Mouse (Mus musculus): ENCODE data around the gene Lingo1. TPM values are rescaled to one million over a fixed set of nuclear protein-coding genes. Genes with fewer than 3 reads are reported as not detected.

Gene Lingo1
- polyA plus RNA-seq, 1 experiment from 2014 or later, result 0.75 TPM

DNA sequence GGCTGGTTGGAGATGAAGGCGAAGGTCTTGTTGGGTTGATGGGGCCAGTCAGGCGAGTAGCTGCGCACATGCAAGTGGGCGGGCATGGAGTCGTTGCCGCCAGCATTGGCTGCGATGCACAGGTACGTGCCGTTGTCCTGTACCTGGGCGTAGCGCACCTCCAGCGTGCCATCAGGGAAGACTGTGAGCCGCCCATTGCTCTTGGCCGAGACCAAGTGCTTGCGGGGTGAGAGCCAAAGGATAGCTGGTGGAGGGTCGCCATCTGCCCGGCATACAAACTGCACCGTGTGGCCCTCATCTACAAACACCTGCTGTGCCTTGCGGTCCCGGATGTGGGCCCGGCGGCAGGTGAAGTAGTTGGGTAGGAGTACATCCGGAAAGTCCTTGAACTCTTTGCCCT is 176.6 kb downstream of the Lingo1 start:
- Histone ChIP-seq H3K27ac (no peak overlapping the region), H3K9me3 (replicated peaks) (no peaks in the 10 kb centered on the region), H3K4me1 (no peaks in the 10 kb centered on the region), H3K4me2 (no peak overlapping the region), H3K4me3 (no peak overlapping the region), H3K9ac (no peak overlapping the region), H3K27me3 (replicated peaks) (peaks cover 67% of the 10 kb centered on the region), H3K36me3 (no peaks in the 10 kb centered on the region)
- no peak for ATAC-seq
- WGBS (ENCODE audit: insufficient replicate concordance), result 39% methylated on average over 23 of the region's 23 CpGs

DNA sequence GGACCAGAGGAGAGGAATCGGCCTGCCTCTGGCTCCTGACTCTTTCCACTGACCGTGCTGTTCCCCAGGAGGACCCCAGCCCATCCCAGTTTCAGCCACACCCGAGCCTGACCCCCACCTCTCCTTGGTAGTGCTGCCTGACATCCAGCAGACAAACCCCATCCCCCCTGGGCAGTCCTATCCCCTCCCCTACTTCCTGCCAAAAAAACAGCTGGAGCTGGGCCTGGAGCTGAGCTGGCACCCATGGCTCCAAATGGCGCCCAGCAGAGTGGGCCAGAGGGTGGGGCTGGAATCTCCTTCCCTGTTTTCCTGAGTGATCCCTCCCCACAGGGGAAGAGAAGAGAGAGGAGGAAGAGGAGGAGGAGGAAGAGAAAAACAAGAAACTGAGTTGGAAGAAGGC is 177.6 kb downstream of the Lingo1 start:
- ATAC-seq, result no peak
- no peak overlapping the region for H3K4me2 ChIP-seq
- no peaks in the 10 kb centered on the region for H3K4me1 ChIP-seq
- H3K36me3 ChIP-seq, result no peaks in the 10 kb centered on the region
- no peak overlapping the region for H3K27ac ChIP-seq
- no peak overlapping the region for H3K4me3 ChIP-seq
- WGBS (ENCODE audit: insufficient replicate concordance), result 65% methylated on average over 4 of the region's 4 CpGs
- no peaks in the 10 kb centered on the region for H3K9me3 ChIP-seq (replicated peaks)
- H3K27me3 ChIP-seq (replicated peaks), result peaks cover 61% of the 10 kb centered on the region
- no peak overlapping the region for H3K9ac ChIP-seq

DNA sequence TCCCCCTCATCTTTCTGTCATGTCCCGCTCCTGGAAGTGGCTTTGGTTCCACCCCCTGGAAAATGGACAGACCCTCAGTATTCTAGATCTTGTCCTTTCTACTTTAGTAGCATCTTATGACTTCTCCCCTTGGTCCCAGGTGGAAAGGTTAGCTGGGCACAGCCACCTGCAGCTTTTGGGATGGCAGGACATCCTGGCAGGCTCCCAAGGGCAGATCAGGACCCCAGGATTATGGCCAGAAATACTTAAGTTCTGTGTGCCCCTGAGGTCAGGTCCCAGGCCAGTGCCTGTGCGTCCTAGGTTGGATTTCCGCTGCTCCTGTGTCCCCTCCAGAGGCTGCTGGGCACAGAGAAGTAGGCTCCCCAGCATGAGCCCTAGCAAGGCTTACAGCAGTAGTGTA is 180.2 kb downstream of the Lingo1 start:
- no peaks in the 10 kb centered on the region for H3K9me3 ChIP-seq (replicated peaks)
- no peak overlapping the region for H3K4me3 ChIP-seq
- H3K27me3 ChIP-seq (replicated peaks), result peaks cover 36% of the 10 kb centered on the region
- no peak overlapping the region for H3K9ac ChIP-seq
- no peak overlapping the region for H3K4me2 ChIP-seq
- H3K4me1 ChIP-seq, result peaks cover 5% of the 10 kb centered on the region; the same call in 1 of the 2 replicates
- H3K36me3 ChIP-seq, result no peaks in the 10 kb centered on the region
- no peak overlapping the region for H3K27ac ChIP-seq
- 61% methylated on average over 3 of the region's 3 CpGs for WGBS (ENCODE audit: insufficient replicate concordance)
- ATAC-seq, result no peak

DNA sequence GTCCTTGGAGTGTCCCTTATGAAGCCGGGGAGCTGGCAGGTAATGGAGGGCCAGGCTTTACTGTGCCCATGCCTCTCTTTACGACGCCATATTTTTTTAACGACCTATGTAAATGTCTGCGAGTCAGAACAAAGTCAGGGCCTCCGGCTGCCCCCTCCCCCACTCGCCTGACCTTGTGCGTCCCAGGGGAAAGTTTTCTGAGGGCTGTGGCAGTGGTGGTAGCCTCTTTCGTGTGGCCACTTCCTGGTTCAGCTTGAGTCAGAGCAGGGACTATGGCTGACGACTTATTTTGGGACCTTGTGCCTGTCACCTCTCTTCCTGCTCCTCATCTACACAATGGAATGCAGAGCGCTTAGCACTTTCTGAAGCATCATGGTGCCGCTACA is 183.5 kb downstream of the Lingo1 start:
- H3K4me2 ChIP-seq, result no peak overlapping the region
- no peak overlapping the region for H3K27ac ChIP-seq
- H3K9ac ChIP-seq, result no peak overlapping the region
- no peak for ATAC-seq
- H3K36me3 ChIP-seq, result no peaks in the 10 kb centered on the region
- no peaks in the 10 kb centered on the region for H3K9me3 ChIP-seq (replicated peaks)
- peaks cover 25% of the 10 kb centered on the region for H3K27me3 ChIP-seq (replicated peaks)
- WGBS (ENCODE audit: insufficient replicate concordance), result 36% methylated on average over 12 of the region's 12 CpGs
- H3K4me3 ChIP-seq, result no peak overlapping the region
- H3K4me1 ChIP-seq, result peaks cover 9% of the 10 kb centered on the region; the same call in 1 of the 2 replicates

DNA sequence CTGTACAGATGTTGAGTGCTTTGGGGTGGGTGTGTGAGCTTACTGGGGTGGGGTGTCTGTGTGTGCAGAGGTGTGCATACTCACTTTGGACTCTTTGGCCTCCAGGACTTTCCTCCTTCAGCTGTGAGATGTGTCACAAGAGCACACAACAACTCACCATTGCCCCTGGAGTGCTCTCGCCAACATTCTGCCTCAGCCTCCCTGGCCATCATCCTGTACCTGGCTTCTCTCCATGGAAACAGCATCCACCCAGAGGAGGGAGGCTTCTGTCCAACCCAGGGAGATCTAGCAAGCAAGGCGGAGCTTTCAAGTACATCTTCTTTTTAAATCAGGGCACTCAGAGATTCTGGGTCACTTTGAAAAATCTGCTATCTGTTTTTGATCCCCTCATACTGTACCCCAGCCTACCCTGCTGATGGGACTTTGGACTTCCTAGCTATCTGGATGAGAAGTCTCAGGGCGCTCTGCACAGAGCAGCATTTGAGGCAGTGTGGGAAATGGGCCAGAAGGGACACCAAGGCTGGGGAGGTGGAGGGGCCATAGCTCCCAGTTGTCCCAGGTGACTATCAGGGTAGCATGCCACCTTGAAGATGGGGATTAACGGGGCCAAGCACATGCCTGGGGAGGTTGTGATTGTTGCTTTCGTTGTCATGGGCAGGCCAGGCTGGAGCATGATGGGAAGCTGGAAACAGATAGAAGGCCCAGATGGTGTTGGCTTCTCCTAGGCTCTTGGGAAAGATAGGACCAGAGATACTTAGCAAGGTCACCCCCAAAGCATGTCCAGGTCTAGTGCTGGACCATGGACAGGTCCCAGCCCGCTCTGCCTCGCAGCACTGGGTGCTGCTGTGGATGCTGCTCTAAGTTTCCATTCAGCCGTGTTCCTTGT is 184.1 kb downstream of the Lingo1 start:
- ATAC-seq, result no peak
- Histone ChIP-seq H3K27ac (no peak overlapping the region), H3K4me3 (no peak overlapping the region), H3K27me3 (replicated peaks) (peaks cover 25% of the 10 kb centered on the region), H3K9me3 (replicated peaks) (no peaks in the 10 kb centered on the region), H3K9ac (no peak overlapping the region), H3K36me3 (no peaks in the 10 kb centered on the region), H3K4me1 (peaks cover 9% of the 10 kb centered on the region; the same call in 1 of the 2 replicates), H3K4me2 (no peak overlapping the region)
- WGBS (ENCODE audit: insufficient replicate concordance), result 58% methylated on average over 8 of the region's 8 CpGs

DNA sequence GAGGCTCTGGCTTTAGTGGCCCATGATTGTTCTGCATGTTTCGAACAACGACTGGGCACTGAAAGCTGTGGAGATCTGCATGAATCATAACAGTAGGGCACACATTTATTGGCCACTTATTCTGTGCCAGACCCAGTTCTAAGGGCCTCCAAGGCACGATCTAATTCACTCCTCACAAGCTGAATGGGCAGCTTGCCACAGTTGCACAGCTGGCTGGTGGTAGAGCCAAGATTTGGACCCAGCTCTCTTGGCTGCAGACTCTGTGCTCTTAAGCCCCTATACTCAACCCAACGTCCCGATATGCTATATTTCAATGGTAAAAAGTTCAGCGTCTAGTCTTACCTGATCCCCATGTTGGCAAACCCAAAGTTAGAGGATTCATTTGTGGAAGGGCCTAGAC is 185.3 kb downstream of the Lingo1 start:
- no peak overlapping the region for H3K27ac ChIP-seq

DNA sequence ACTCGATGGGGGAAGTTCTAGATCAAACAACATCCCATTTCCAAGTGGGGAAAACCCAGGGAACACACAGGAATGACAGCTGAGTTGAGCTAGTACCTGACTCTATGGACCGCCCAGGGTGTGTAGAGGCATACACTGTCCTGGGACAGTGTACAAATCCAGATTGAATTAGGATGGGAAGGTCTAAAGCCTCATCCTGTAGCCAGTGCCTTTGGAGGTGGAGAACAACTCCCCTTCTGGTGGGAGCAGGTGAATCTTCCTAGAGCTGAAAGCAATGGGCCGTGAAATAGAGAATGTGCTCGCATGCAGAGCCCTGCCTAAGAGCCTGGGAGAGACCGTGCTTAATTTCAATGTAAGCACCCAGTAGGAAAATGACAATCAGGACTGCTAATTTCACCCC is 185.8 kb downstream of the Lingo1 start:
- Histone ChIP-seq H3K27ac (no peak overlapping the region), H3K4me1 (peaks cover 9% of the 10 kb centered on the region; the same call in 1 of the 2 replicates), H3K36me3 (no peaks in the 10 kb centered on the region), H3K4me2 (no peak overlapping the region), H3K4me3 (no peak overlapping the region), H3K9ac (no peak overlapping the region), H3K27me3 (replicated peaks) (peaks cover 27% of the 10 kb centered on the region), H3K9me3 (replicated peaks) (no peaks in the 10 kb centered on the region)
- 68% methylated on average over 5 of the region's 5 CpGs for WGBS (ENCODE audit: insufficient replicate concordance)
- ATAC-seq, result no peak

More for the DNA sequence above, 185.3 kb downstream of the Lingo1 start:
- Histone ChIP-seq H3K9me3 (replicated peaks) (no peaks in the 10 kb centered on the region), H3K4me3 (no peak overlapping the region), H3K4me1 (peaks cover 9% of the 10 kb centered on the region; the same call in 1 of the 2 replicates), H3K9ac (no peak overlapping the region), H3K36me3 (no peaks in the 10 kb centered on the region), H3K27me3 (replicated peaks) (peaks cover 27% of the 10 kb centered on the region), H3K4me2 (no peak overlapping the region)
- 71% methylated on average over 6 of the region's 6 CpGs for WGBS (ENCODE audit: insufficient replicate concordance)
- no peak for ATAC-seq

DNA sequence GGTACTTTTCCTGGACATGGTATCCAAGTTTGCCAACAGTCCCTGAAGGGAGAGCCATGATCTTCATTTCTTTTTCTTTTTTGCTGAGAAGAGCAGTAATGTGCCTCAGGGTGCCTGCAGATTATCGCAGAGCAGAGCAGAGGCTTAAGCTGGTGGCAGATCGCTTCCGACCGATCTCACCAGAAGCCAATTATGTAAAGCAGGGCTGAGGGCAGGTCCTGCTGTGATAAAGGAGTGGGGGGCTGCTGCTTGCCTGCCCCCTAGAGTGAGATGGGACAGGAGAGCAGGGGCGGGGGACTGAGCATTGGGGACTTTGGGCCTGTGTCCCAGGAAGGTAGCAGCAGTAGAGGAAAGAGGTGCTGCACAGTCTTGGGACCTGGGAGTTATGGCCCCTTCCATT is 186.8 kb downstream of the Lingo1 start:
- Histone ChIP-seq H3K27ac (no peak overlapping the region), H3K4me3 (no peak overlapping the region), H3K36me3 (no peaks in the 10 kb centered on the region), H3K9ac (no peak overlapping the region), H3K9me3 (replicated peaks) (no peaks in the 10 kb centered on the region), H3K27me3 (replicated peaks) (peaks cover 27% of the 10 kb centered on the region), H3K4me1 (peaks cover 15% of the 10 kb centered on the region; the same call in 1 of the 2 replicates), H3K4me2 (no peak overlapping the region)
- 29% methylated on average over 5 of the region's 5 CpGs for WGBS (ENCODE audit: insufficient replicate concordance)
- no peak for ATAC-seq

DNA sequence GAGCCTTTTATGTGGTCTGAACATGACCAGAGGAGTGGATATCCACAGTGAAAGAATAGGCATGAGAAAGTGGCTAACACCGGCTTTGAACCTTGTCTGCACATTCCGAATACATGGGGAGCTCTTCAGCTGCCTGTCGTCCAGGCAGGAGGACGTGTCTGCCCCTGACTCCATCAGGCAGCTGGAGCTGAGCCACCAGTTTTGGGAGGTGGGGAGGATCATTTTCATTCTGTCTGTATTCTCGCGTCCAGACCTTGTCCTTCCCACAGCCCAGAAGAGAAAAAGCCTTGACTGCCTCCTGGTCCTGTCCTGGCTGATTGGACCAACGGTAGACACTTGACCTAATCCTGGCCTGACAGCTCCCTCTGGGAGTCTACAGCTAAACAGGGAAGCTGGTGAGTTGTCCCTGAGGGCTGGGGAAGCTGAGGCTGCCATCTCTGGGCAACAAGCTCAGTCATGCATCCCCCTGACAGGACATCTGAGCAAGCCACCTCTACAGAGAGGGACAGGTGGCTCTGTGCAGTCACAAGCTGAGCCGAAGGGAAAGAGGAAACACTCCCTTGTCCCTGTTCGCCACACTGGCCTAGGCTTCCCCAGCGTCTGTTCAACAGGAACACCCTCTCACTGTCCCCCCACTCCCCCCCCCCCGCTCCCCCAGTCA is 187.4 kb downstream of the Lingo1 start:
- Histone ChIP-seq H3K36me3 (no peaks in the 10 kb centered on the region), H3K4me1 (peaks cover 17% of the 10 kb centered on the region; the same call in 1 of the 2 replicates), H3K9ac (no peak overlapping the region), H3K4me2 (no peak overlapping the region), H3K27me3 (replicated peaks) (peaks cover 27% of the 10 kb centered on the region), H3K9me3 (replicated peaks) (no peaks in the 10 kb centered on the region), H3K27ac (no peak overlapping the region), H3K4me3 (no peak overlapping the region)
- ATAC-seq, result no peak
- 31% methylated on average over 11 of the region's 11 CpGs for WGBS (ENCODE audit: insufficient replicate concordance)

DNA sequence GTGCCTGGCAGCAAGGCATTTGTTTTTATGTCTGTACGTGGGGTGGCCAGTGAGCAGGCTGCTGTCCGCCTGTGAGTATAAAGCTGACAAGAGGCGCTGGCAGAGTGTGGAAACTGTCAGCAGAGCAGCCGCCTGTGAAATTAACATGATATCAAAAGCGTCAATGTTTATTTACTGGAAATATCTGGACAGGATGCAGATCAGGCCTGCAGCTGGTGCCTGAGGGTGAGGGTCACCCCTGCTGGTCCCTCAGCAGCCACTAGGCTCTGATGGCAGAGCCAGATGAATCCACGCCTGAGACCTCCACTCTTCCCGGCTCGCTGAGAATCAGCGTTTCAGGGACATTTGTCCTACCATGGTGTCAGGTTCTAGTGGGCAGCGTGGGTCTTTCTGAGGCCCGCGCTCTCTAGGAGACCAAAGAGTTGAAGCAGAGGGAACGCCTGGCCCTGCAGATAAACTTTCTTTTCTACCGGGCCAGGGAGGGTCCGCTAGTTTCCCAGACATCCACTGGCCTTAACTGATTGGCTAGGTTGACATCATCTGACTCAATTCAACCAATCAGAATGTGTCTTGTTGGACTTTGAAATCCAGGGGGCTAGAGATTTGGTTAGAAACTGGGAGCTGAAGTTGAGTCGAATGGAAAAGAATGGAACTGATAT is 190.1 kb downstream of the Lingo1 start:
- Histone ChIP-seq H3K36me3 (no peaks in the 10 kb centered on the region), H3K27me3 (replicated peaks) (peaks cover 27% of the 10 kb centered on the region), H3K4me1 (peaks cover 12% of the 10 kb centered on the region; the same call in 1 of the 2 replicates), H3K4me3 (0 out of 2 replicates have a peak overlapping the region, but pooled peaks have one; percentile 4), H3K9me3 (replicated peaks) (no peaks in the 10 kb centered on the region), H3K27ac (no peak overlapping the region), H3K4me2 (peak overlapping the region; percentile 42), H3K9ac (no peak overlapping the region)
- WGBS (ENCODE audit: insufficient replicate concordance), result 43% methylated on average over 16 of the region's 16 CpGs
- no peak for ATAC-seq

DNA sequence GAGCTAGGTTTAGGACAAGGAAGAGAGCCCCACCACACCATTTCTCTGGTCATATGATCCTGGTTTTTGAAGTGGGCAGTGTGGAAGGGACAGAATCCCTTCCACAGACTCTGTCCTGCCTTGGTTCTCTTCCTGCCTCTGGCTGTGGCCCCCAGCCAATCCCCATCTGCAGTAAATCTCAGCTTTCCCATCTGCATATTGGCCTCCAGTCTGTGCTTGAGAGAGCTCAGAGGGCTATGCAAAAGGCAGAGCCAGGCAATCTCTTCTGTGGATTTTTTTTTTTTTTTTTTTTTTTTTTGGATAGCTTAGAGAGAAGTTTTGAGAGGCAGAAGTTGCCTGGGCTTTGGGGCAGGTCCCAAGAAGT is 190.8 kb downstream of the Lingo1 start:
- Histone ChIP-seq H3K4me2 (no peak overlapping the region), H3K4me1 (peaks cover 12% of the 10 kb centered on the region; the same call in 1 of the 2 replicates), H3K27ac (no peak overlapping the region), H3K9me3 (replicated peaks) (no peaks in the 10 kb centered on the region), H3K9ac (no peak overlapping the region), H3K36me3 (no peaks in the 10 kb centered on the region), H3K4me3 (no peak overlapping the region), H3K27me3 (replicated peaks) (peaks cover 27% of the 10 kb centered on the region)
- ATAC-seq, result no peak
